ENCODE assay signal across 20 mouse cellular contexts in the genomic region with DNA sequence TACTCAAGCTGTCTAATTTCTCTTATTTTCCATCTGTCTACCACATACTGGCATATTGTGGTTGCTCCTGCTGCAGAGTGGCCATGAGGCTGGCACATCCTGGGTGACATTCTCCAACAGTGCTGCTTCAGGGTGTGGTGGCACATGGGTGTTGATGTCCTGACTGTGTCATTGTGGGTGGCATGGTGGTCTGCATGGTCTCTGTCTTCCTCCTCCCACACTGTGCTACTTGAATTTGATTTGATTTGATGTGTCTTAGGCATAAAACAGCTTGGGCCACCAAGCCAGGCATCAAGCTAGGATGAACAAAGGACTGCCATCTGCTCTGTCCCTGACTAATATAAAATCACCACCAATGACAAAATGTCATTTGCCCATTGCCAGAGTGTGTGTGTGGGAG.
DNase-seq lines count a peak whose midpoint lies in the region; ATAC-seq lines count a peak whose summit lies in the region.
"Had no signal": no experiment of that assay in that cellular context is flagged by ENCODE, and none has a peak within 500 bp of the region (broad histone marks: within the 10 kb centered on the region; RNA-seq: fewer than 3 reads in every experiment).

No protein-coding gene starts in this region.

- ATAC-seq in embryonic facial prominence, embryonic 12.5 days (ENCODE audit: insufficient number of reproducible peaks, insufficient read depth, low FRiP score, low TSS enrichment) = peak; percentile 35; the same call in 1 of the 2 replicates
- 0 out of 2 replicates have a peak, but pooled peaks have one; percentile 14 for ATAC-seq in hindbrain, embryonic 14.5 days (ENCODE audit: low FRiP score)
- no peak for ATAC-seq in hindbrain, embryonic 13.5 days (ENCODE audit: low FRiP score)
- 0 out of 2 replicates have a peak, but pooled peaks have one; percentile 34 for ATAC-seq in midbrain, embryonic 13.5 days
- no peak for ATAC-seq in midbrain, embryonic 14.5 days (ENCODE audit: low FRiP score, low TSS enrichment)
- ATAC-seq: inflammation-experienced regulatory T-cells, adult 6 months; liver, postnatal 0 days had no signal

- no peak overlapping the region for H3K9ac ChIP-seq in embryonic facial prominence, embryonic 12.5 days
- H3K9ac ChIP-seq in hindbrain, embryonic 14.5 days = no peak overlapping the region
- H3K9ac ChIP-seq in hindbrain, embryonic 13.5 days = no peak overlapping the region
- no peak overlapping the region for H3K9ac ChIP-seq in midbrain, embryonic 13.5 days (replicated peaks)
- H3K9ac ChIP-seq in midbrain, embryonic 14.5 days (replicated peaks; ENCODE audit: low read length) = no peak overlapping the region
- H3K9ac ChIP-seq: heart, embryonic 12.5 days; liver, postnatal 0 days had no signal

- H3K36me3 ChIP-seq in embryonic facial prominence, embryonic 12.5 days = no peaks in the 10 kb centered on the region
- H3K36me3 ChIP-seq in embryonic facial prominence, embryonic 10.5 days (replicated peaks) = no peaks in the 10 kb centered on the region
- no peaks in the 10 kb centered on the region for H3K36me3 ChIP-seq in hindbrain, embryonic 14.5 days (replicated peaks; ENCODE audit: control insufficient read depth, insufficient read depth)
- H3K36me3 ChIP-seq in hindbrain, embryonic 13.5 days = no peaks in the 10 kb centered on the region
- no peaks in the 10 kb centered on the region for H3K36me3 ChIP-seq in midbrain, embryonic 13.5 days
- no peaks in the 10 kb centered on the region for H3K36me3 ChIP-seq in midbrain, embryonic 14.5 days (ENCODE audit: control insufficient read depth, insufficient read depth, low read length)
- H3K36me3 ChIP-seq: heart, embryonic 12.5 days had no signal

- DNase-seq in embryonic facial prominence, embryonic 10.5 days (ENCODE audit: low spot score) = no peak
- DNase-seq in hindbrain, embryonic 14.5 days (ENCODE audit: low spot score) = no peak
- DNase-seq in midbrain, embryonic 14.5 days = no peak
- peak; percentile 19 to 39 for DNase-seq in layer of hippocampus, postnatal 14 days (ENCODE audit: low spot score in 2 of 2)
- DNase-seq in ovary, adult 18-20 months (ENCODE audit: low spot score) = no peak
- DNase-seq: adrenal gland, postnatal 25 days; B cell, adult 2 months; cerebellum, adult 9-10 months; embryo, embryonic 11 days; heart, postnatal 14 days; kidney, adult 2 months; kidney, postnatal 14 days; liver, postnatal 0 days; lung, postnatal 14 days; thymus, postnatal 14 days had no signal

- H3K4me2 ChIP-seq in embryonic facial prominence, embryonic 12.5 days (replicated peaks) = no peak overlapping the region
- no peak overlapping the region for H3K4me2 ChIP-seq in hindbrain, embryonic 14.5 days (replicated peaks)
- no peak overlapping the region for H3K4me2 ChIP-seq in hindbrain, embryonic 13.5 days
- H3K4me2 ChIP-seq in midbrain, embryonic 13.5 days (replicated peaks) = no peak overlapping the region
- no peak overlapping the region for H3K4me2 ChIP-seq in midbrain, embryonic 14.5 days (ENCODE audit: low read length)
- H3K4me2 ChIP-seq: heart, embryonic 12.5 days had no signal

- no peaks in the 10 kb centered on the region for H3K4me1 ChIP-seq in embryonic facial prominence, embryonic 12.5 days
- H3K4me1 ChIP-seq in embryonic facial prominence, embryonic 10.5 days = no peaks in the 10 kb centered on the region
- H3K4me1 ChIP-seq in hindbrain, embryonic 14.5 days (replicated peaks; ENCODE audit: control insufficient read depth, insufficient read depth, low read length) = no peaks in the 10 kb centered on the region
- no peaks in the 10 kb centered on the region for H3K4me1 ChIP-seq in hindbrain, embryonic 13.5 days (replicated peaks)
- H3K4me1 ChIP-seq in midbrain, embryonic 13.5 days (replicated peaks) = no peaks in the 10 kb centered on the region
- no peaks in the 10 kb centered on the region for H3K4me1 ChIP-seq in midbrain, embryonic 14.5 days (ENCODE audit: control insufficient read depth, insufficient read depth, low read length)
- H3K4me1 ChIP-seq: heart, embryonic 12.5 days had no signal

- no peaks in the 10 kb centered on the region for H3K9me3 ChIP-seq in embryonic facial prominence, embryonic 12.5 days
- no peaks in the 10 kb centered on the region for H3K9me3 ChIP-seq in embryonic facial prominence, embryonic 10.5 days
- no peaks in the 10 kb centered on the region for H3K9me3 ChIP-seq in hindbrain, embryonic 14.5 days (ENCODE audit: control insufficient read depth, low read length)
- H3K9me3 ChIP-seq in hindbrain, embryonic 13.5 days = no peaks in the 10 kb centered on the region
- no peaks in the 10 kb centered on the region for H3K9me3 ChIP-seq in midbrain, embryonic 13.5 days
- H3K9me3 ChIP-seq in midbrain, embryonic 14.5 days (ENCODE audit: control insufficient read depth, low read length) = no peaks in the 10 kb centered on the region
- H3K9me3 ChIP-seq: heart, embryonic 12.5 days had no signal

- H3K27me3 ChIP-seq in embryonic facial prominence, embryonic 12.5 days = no peaks in the 10 kb centered on the region
- no peaks in the 10 kb centered on the region for H3K27me3 ChIP-seq in embryonic facial prominence, embryonic 10.5 days (replicated peaks; ENCODE audit: low read depth, poor library complexity, severe bottlenecking)
- H3K27me3 ChIP-seq in hindbrain, embryonic 14.5 days (ENCODE audit: control insufficient read depth, insufficient read depth, low read length) = no peaks in the 10 kb centered on the region
- H3K27me3 ChIP-seq in hindbrain, embryonic 13.5 days = no peaks in the 10 kb centered on the region
- H3K27me3 ChIP-seq in midbrain, embryonic 13.5 days = no peaks in the 10 kb centered on the region
- no peaks in the 10 kb centered on the region for H3K27me3 ChIP-seq in midbrain, embryonic 14.5 days (ENCODE audit: control insufficient read depth, insufficient read depth, low read length)
- H3K27me3 ChIP-seq: heart, embryonic 12.5 days had no signal

- no peak overlapping the region for H3K4me3 ChIP-seq in embryonic facial prominence, embryonic 12.5 days
- no peak overlapping the region for H3K4me3 ChIP-seq in embryonic facial prominence, embryonic 10.5 days
- H3K4me3 ChIP-seq in hindbrain, embryonic 14.5 days (replicated peaks; ENCODE audit: low read length) = no peak overlapping the region
- H3K4me3 ChIP-seq in hindbrain, embryonic 13.5 days = no peak overlapping the region
- H3K4me3 ChIP-seq in midbrain, embryonic 13.5 days (replicated peaks) = no peak overlapping the region
- H3K4me3 ChIP-seq in midbrain, embryonic 14.5 days (replicated peaks; ENCODE audit: low read depth, low read length) = no peak overlapping the region
- H3K4me3 ChIP-seq: heart, embryonic 12.5 days had no signal

- no peak overlapping the region for H3K27ac ChIP-seq in embryonic facial prominence, embryonic 12.5 days
- no peak overlapping the region for H3K27ac ChIP-seq in embryonic facial prominence, embryonic 10.5 days (replicated peaks)
- no peak overlapping the region for H3K27ac ChIP-seq in hindbrain, embryonic 14.5 days
- H3K27ac ChIP-seq in hindbrain, embryonic 13.5 days = no peak overlapping the region
- no peak overlapping the region for H3K27ac ChIP-seq in midbrain, embryonic 13.5 days
- H3K27ac ChIP-seq in midbrain, embryonic 14.5 days (replicated peaks; ENCODE audit: low read depth, low read length) = no peak overlapping the region

Comparison
In these comparisons a context has a peak if more than half of its experiments do, and no peak if none do; other contexts are left out.
1. ATAC-seq: peak in embryonic facial prominence, embryonic 12.5 days (single experiment), hindbrain, embryonic 14.5 days (single experiment) and midbrain, embryonic 13.5 days (single experiment); none in hindbrain, embryonic 13.5 days (single experiment) and midbrain, embryonic 14.5 days (single experiment).
2. DNase-seq: peak in layer of hippocampus, postnatal 14 days (2 of 2); none in embryonic facial prominence, embryonic 10.5 days (single experiment), hindbrain, embryonic 14.5 days (single experiment), midbrain, embryonic 14.5 days (single experiment) and ovary, adult 18-20 months (single experiment).